Mouse (Mus musculus): ENCODE measurements around the gene Rbm5. TPM values are rescaled to one million over a fixed set of nuclear protein-coding genes. Genes with fewer than 3 reads are reported as not detected.

The Rbm5 gene
- total RNA-seq, 1 experiment from 2014 or later = 108 TPM

DNA sequence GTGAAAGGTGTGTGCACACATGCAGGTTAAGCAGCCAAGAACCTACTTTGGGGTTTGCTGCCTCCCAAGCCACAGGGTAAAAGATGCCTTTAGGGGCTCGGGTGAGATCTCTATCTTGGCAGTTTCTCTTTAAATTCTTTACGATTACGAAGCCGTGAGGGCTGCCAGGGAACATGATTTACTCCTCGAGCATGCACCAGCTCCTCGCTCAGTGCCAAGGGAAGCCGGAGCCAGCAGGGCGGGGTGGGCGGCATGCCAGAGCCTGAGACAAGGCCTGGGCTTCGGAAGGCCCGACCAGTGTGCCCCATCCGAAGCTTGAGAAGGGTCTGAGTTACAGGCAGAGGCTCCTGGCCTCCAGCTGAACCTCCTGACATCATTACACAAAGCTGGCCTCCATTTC lies 69.2 kb downstream of the Rbm5 start:
- peak; percentile 94 for DNase-seq

DNA sequence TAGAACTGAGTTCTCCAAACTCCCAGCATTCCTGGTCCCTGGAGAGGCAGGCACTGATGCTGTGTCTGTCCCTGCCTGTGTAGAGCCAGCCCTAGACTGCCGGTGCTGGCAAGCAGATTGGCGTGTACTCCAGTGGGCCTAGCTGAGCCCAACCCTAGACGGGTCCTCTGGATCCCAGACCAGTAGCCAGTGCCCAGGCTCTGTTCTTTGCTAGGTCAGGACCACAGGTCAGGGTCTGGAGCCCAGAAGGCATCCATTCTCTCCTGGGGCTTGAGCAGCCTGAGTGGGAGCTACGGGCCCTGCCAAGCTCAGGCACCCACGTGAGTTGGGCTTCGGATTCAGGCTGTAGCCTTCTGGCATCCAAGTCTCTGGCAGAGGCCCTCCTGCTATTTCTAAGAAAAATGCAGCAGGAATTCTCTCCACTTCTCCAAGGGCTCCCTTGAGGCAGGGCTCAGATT lies 70.7 kb downstream of the Rbm5 start:
- peak; percentile 68 for DNase-seq

- no peak for DNase-seq
Measured at GRCm38 (mm10) chr9:107699376-107699980, 71.3 kb downstream of the Rbm5 start.

- no peak for DNase-seq
Measured at GRCm38 (mm10) chr9:107698611-107699190, 72.1 kb downstream of the Rbm5 start.

- no peak for DNase-seq
Measured at GRCm38 (mm10) chr9:107697811-107698521, 72.8 kb downstream of the Rbm5 start.

DNA sequence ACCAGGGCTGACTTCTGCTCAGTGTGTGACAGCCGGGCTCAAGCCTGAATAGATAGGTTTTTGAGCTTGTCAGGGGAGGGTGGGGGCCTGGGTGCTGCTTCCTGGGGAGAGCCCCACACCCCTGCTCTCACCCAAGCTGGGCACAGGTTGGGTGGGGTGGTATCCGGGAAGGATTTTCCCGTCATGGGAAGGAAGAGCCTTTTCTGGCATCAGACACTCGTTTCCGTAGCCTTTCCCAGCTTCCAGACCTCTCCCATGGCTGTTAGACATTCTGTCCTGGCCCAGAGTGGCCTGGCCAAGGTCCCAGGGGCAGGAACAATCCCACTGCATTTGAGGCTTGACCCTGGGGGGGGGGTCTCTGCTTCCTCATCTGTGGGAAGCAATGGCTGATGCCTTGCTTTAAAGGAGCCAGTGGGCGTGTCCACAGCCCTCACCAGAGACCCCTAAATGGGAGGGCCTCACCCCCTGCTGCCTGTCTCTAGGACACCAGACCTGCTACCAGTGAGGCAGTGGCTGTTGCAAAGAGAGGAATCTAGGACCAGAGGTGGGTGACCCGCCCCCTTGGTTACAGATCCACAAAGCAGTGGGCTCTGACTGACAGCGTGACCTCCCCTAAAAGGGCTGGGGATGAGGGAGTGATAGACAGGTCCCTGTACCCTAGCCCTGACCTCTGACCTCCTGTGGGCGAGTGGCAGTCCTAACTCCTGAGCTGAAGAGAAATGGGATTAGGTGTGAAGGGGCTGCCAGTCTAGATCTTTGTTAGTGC lies 73.8 kb downstream of the Rbm5 start:
- DNase-seq = no peak

- DNase-seq = no peak
Measured at GRCm38 (mm10) chr9:107696106-107696479, 74.7 kb downstream of the Rbm5 start.

DNA sequence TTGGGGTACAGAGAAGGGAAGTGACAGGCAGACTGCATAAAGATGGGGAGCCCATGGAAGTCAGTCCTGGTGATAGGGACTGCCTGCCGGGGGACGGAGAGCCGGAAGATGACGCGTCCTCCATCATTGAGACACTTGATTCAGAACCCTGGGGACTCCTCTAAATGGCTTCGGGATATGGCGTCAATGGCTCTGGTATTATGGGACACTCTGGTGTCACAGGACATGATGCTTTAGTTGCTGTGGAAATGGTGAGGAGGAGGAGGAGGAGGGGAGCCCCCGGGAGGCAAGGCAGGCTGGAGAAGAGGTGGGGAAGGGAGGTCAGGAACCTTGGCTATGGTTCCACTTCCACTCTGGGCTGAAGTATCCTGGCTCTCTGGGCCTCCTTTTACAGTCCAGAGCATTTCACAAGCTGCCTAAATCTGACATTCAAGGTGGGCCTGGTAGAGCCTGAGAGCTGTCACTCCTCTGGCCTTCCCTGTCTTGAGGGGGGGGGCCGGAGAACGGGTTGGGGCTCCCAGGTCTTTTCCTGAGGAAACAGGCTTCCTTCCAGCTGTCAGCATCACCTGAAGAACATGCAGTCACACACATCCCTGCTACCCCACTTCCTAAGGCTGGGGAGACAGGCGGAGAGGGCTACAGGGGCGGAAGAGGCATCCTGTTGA lies 75.2 kb downstream of the Rbm5 start:
- DNase-seq = no peak

DNA sequence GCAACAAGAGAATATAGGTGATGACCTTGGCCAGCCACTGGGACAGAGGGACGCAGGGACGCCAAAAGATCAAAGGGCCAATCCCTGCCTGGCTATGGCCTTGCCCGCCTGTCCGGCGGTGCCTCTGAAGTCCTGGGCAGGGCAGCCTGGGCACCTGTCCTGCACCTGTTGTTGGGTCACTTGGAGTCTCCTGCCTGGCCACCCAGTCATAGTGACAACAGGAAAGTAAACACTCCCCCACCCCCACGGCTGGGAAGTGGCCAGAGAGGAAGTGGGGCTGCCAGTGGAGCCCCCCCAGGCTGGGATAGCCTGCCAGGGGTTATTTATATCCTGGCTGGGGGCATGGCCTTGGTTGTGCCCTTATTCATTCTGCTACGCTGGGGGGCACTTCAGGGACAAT lies 76.2 kb downstream of the Rbm5 start:
- peak; percentile 58 for DNase-seq

GRCm38 (mm10) chr9:107693433-107693987 lies 77.3 kb downstream of the Rbm5 start:
- DNase-seq = no peak

DNA sequence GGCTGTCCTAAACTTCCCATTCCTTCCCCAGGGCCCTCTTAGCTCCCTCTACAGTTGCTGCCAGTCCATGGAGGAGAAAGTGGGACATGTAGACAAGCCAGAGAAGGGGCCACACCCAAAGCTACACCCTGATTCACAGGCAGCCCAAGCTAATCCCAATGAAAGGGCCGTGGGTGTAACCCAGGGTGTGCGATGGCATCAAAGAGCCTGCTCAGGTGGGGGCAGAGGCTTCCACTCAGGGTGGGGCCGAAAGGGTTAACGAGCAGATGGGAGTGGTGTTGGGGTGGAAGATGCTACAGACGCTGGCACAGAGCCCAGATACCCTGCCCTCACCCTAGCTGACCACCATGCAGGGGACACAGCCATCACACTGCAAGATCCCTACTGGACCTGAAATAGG lies 78.0 kb downstream of the Rbm5 start:
- no peak for DNase-seq

GRCm38 (mm10) chr9:107690391-107690790 lies 80.4 kb downstream of the Rbm5 start:
- DNase-seq = no peak

Other genes with a start within 250 kb of the Rbm5 start
- 36.1 and 36.9 TPM in 2 replicates for gene Tmem115, start 237.1 kb downstream of the Rbm5 start, total RNA-seq (2021)
- 14.0 and 17.4 TPM in 2 replicates for gene Cyb561d2, start 228.8 kb downstream of the Rbm5 start, total RNA-seq (2021)
- gene Nprl2, start 228.8 kb downstream of the Rbm5 start, total RNA-seq (2021) = 21.5 and 22.2 TPM in 2 replicates
- gene Zmynd10, start 223.7 kb downstream of the Rbm5 start, total RNA-seq (2021) = 0.19 and 0.38 TPM in 2 replicates
- gene Rassf1, start 219.4 kb downstream of the Rbm5 start, total RNA-seq (2021) = 22.9 and 26.2 TPM in 2 replicates
- 32.7 and 37.9 TPM in 2 replicates for gene Tusc2, start 207.7 kb downstream of the Rbm5 start, total RNA-seq (2021)
- 35.0 and 38.9 TPM in 2 replicates for gene Hyal2, start 203.1 kb downstream of the Rbm5 start, total RNA-seq (2021)
- gene Hyal1, start 194.1 kb downstream of the Rbm5 start, total RNA-seq (2021) = 9.9 and 17.6 TPM in 2 replicates
- gene Naa80, start 192.1 kb downstream of the Rbm5 start, total RNA-seq (2021) = 19.6 and 21.0 TPM in 2 replicates
- 1.4 and 1.6 TPM in 2 replicates for gene Hyal3, start 190.2 kb downstream of the Rbm5 start, total RNA-seq (2021)
- gene Ifrd2, start 183.4 kb downstream of the Rbm5 start, total RNA-seq (2021) = 42.1 and 43.1 TPM in 2 replicates
- 8.3 and 8.7 TPM in 2 replicates for gene Sema3b, start 161.8 kb downstream of the Rbm5 start, total RNA-seq (2021)
- gene Gnai2, start 135.6 kb downstream of the Rbm5 start, total RNA-seq (2021) = 249 and 284 TPM in 2 replicates
- 4.9 and 85.2 TPM in 2 replicates for gene Slc38a3, start 101.5 kb downstream of the Rbm5 start, total RNA-seq (2021)
- 0.34 and 0.41 TPM in 2 replicates for gene Gnat1, start 91.3 kb downstream of the Rbm5 start, total RNA-seq (2021)
- gene Sema3f, start 60.5 kb downstream of the Rbm5 start, total RNA-seq (2021) = 22.8 and 25.9 TPM in 2 replicates
- 49.8 and 61.4 TPM in 2 replicates for gene Rbm6, start 102.2 kb upstream of the Rbm5 start, total RNA-seq (2021)
- gene Mon1a, start 117.2 kb upstream of the Rbm5 start, total RNA-seq (2021) = 12.3 and 14.0 TPM in 2 replicates
- 5.0 and 8.7 TPM in 2 replicates for gene Mst1r, start 135.9 kb upstream of the Rbm5 start, total RNA-seq (2021)
- not detected in 2 replicates for gene Actl11, start 157.5 kb upstream of the Rbm5 start, total RNA-seq (2021)
- gene Camkv, start 164.7 kb upstream of the Rbm5 start, total RNA-seq (2021) = 1.3 and 2.3 TPM in 2 replicates
- gene Traip, start 179.1 kb upstream of the Rbm5 start, total RNA-seq (2021) = 3.7 and 5.7 TPM in 2 replicates
- gene Uba7, start 204.5 kb upstream of the Rbm5 start, total RNA-seq (2021) = 15.2 and 20.9 TPM in 2 replicates
- 0.52 and 0.90 TPM in 2 replicates for gene Gm20661, start 212.1 kb upstream of the Rbm5 start, total RNA-seq (2021)
- 12.5 and 15.3 TPM in 2 replicates for gene Inka1, start 214.9 kb upstream of the Rbm5 start, total RNA-seq (2021)
- gene Cdhr4, start 221.5 kb upstream of the Rbm5 start, total RNA-seq (2021) = 1.1 and 3.2 TPM in 2 replicates
- gene Gm20662, start 225.4 kb upstream of the Rbm5 start, total RNA-seq (2021) = 0.19 TPM in 1 of 2 replicates, not detected in the other
- 92.7 and 106 TPM in 2 replicates for gene Ip6k1, start 231.5 kb upstream of the Rbm5 start, total RNA-seq (2021)

Data from adrenal gland, postnatal 14 days (tissue).